ENCODE assay signal across 8 mouse cellular contexts in genomic region chr7:105633127-105633800, GRCm38 (mm10). TPM values are rescaled to one million over a fixed set of nuclear protein-coding genes. Genes with fewer than 3 reads are reported as not detected.
DNase-seq lines count a peak whose midpoint lies in the region; ATAC-seq and TF ChIP-seq lines count a peak whose summit lies in the region.

Gene Trim3, minus strand, starts transcription at chr7:105633571.

- in situ Hi-C loops in CH12.LX (cut with MboI; ENCODE audit: low pct_ligation_motif_present, low pct_unique_long_range_greater_than_20kb, low sequenced_read_pairs) = no loop called here

- TF ChIP-seq RAD21 in CH12.LX (IDR thresholded peaks at IDR 0.05; ENCODE audit: low read depth, low read length) = no peak

- WGBS in forebrain, embryonic 11.5 days = under 1% methylated on average over 65 of the region's 71 CpGs
- under 1% methylated on average over 59 of the region's 71 CpGs for WGBS in heart, embryonic 15.5 days
- 1% methylated on average over 61 of the region's 71 CpGs for WGBS in liver, embryonic 13.5 days (ENCODE audit: insufficient replicate concordance)
- WGBS in stomach, embryonic 15.5 days = 2% methylated on average over 44 of the region's 71 CpGs

- H3K9me3 ChIP-seq in CH12.LX (replicated peaks; ENCODE audit: low read length) = no peaks in the 10 kb centered on the region
- H3K9me3 ChIP-seq in forebrain, embryonic 11.5 days (ENCODE audit: control insufficient read depth, low read length) = no peaks in the 10 kb centered on the region
- no peaks in the 10 kb centered on the region for H3K9me3 ChIP-seq in heart, embryonic 15.5 days (replicated peaks)
- H3K9me3 ChIP-seq in liver, embryonic 13.5 days (replicated peaks) = no peaks in the 10 kb centered on the region
- H3K9me3 ChIP-seq in stomach, embryonic 15.5 days = no peaks in the 10 kb centered on the region

- H3K4me2 ChIP-seq in CH12.LX (ENCODE audit: insufficient read depth, low read depth, poor library complexity, severe bottlenecking) = peak within 1 kb of the TSS; percentile 84
- peak within 1 kb of the TSS; percentile 81 for H3K4me2 ChIP-seq in forebrain, embryonic 11.5 days (ENCODE audit: low read depth, low read length, severe bottlenecking)
- peak within 1 kb of the TSS; percentile 88 for H3K4me2 ChIP-seq in heart, embryonic 15.5 days
- H3K4me2 ChIP-seq in liver, embryonic 13.5 days = peak within 1 kb of the TSS; percentile 97
- peak within 1 kb of the TSS; percentile 85 for H3K4me2 ChIP-seq in stomach, embryonic 15.5 days

- no peak for TF ChIP-seq CTCF in CH12.LX (conservative IDR thresholded peaks at IDR 0.05 in 1 of 2, IDR thresholded peaks at IDR 0.05 in 1 of 2; ENCODE audit: low read depth in 2 of 2, low read length in 2 of 2)

- peak within 1 kb of the TSS; percentile 51 for H3K9ac ChIP-seq in CH12.LX (ENCODE audit: insufficient read depth, low read depth)
- peak within 1 kb of the TSS; percentile 68 for H3K9ac ChIP-seq in forebrain, embryonic 11.5 days (ENCODE audit: low read length)
- H3K9ac ChIP-seq in heart, embryonic 15.5 days = peak within 1 kb of the TSS; percentile 95
- H3K9ac ChIP-seq in liver, embryonic 13.5 days = peak within 1 kb of the TSS; percentile 79
- H3K9ac ChIP-seq in stomach, embryonic 15.5 days = peak within 1 kb of the TSS; percentile 62; the same call in 1 of the 2 replicates

- no peak for TF ChIP-seq POLR2A in CH12.LX (IDR thresholded peaks at IDR 0.05; ENCODE audit: low read depth, low read length)

- H3K27ac ChIP-seq in CH12.LX (ENCODE audit: insufficient read depth, low read depth) = no peak within 1 kb of the TSS
- H3K27ac ChIP-seq in forebrain, embryonic 11.5 days (ENCODE audit: low read depth, low read length) = no peak within 1 kb of the TSS
- peak within 1 kb of the TSS; percentile 81 for H3K27ac ChIP-seq in heart, embryonic 15.5 days
- H3K27ac ChIP-seq in liver, embryonic 13.5 days = peak within 1 kb of the TSS; percentile 18; the same call in 1 of the 2 replicates
- H3K27ac ChIP-seq in stomach, embryonic 15.5 days = peak within 1 kb of the TSS; percentile 74

- peak within 1 kb of the TSS; percentile 53 to 76 (median 69) for H3K4me3 ChIP-seq in CH12.LX (replicated peaks in 1 of 3; ENCODE audit: low read depth in 2 of 3, low read length in 2 of 3, poor library complexity in 1 of 3)
- peak within 1 kb of the TSS; percentile 66 for H3K4me3 ChIP-seq in forebrain, embryonic 11.5 days (ENCODE audit: low read depth, low read length)
- peak within 1 kb of the TSS; percentile 97 for H3K4me3 ChIP-seq in heart, embryonic 15.5 days
- H3K4me3 ChIP-seq in liver, embryonic 13.5 days (replicated peaks) = peak within 1 kb of the TSS; percentile 73
- peak within 1 kb of the TSS; percentile 73 for H3K4me3 ChIP-seq in stomach, embryonic 15.5 days (replicated peaks)

- H3K27me3 ChIP-seq in CH12.LX (replicated peaks) = peaks cover 9% of the 10 kb centered on the region
- no peaks in the 10 kb centered on the region for H3K27me3 ChIP-seq in forebrain, embryonic 11.5 days (ENCODE audit: control insufficient read depth, insufficient read depth, low read length)
- H3K27me3 ChIP-seq in heart, embryonic 15.5 days = no peaks in the 10 kb centered on the region
- H3K27me3 ChIP-seq in liver, embryonic 13.5 days = peaks cover 13% of the 10 kb centered on the region
- no peaks in the 10 kb centered on the region for H3K27me3 ChIP-seq in stomach, embryonic 15.5 days (replicated peaks)

- H3K36me3 ChIP-seq in CH12.LX (replicated peaks in 1 of 2; ENCODE audit: control insufficient read depth in 1 of 2, insufficient read depth in 1 of 2, low read length in 1 of 2) = peaks cover 18 to 37% of the 10 kb centered on the region in 2 experiments
- H3K36me3 ChIP-seq in forebrain, embryonic 11.5 days (ENCODE audit: control insufficient read depth, insufficient read depth, low read length) = no peaks in the 10 kb centered on the region; the same call in 1 of the 2 replicates
- peaks cover 20% of the 10 kb centered on the region; the same call in 1 of the 2 replicates for H3K36me3 ChIP-seq in heart, embryonic 15.5 days
- peaks cover 25% of the 10 kb centered on the region for H3K36me3 ChIP-seq in liver, embryonic 13.5 days
- H3K36me3 ChIP-seq in stomach, embryonic 15.5 days = peaks cover 16% of the 10 kb centered on the region; the same call in 1 of the 2 replicates

- peak; percentile 91 for ATAC-seq in forebrain, embryonic 11.5 days (replicated peaks; ENCODE audit: low FRiP score)
- ATAC-seq in heart, embryonic 15.5 days (replicated peaks; ENCODE audit: insufficient number of reproducible peaks, insufficient read depth, low FRiP score, low read depth) = peak; percentile 91
- peak; percentile 90 for ATAC-seq in liver, embryonic 13.5 days (ENCODE audit: low read depth)
- ATAC-seq in stomach, embryonic 15.5 days (ENCODE audit: insufficient read depth, low FRiP score, low read depth) = peak; percentile 91

- dilution Hi-C loops in CH12.LX (cut with MboI; ENCODE audit: extremely low pct_ligation_motif_present, extremely low pct_unique_long_range_greater_than_20kb, low sequenced_read_pairs) = no loop called here

- no peaks in the 10 kb centered on the region for H3K79me2 ChIP-seq in CH12.LX (replicated peaks; ENCODE audit: control insufficient read depth, extremely low read depth, insufficient read depth, poor library complexity, severe bottlenecking)

- no peak for TF ChIP-seq EP300 in CH12.LX (IDR thresholded peaks at IDR 0.05; ENCODE audit: low read length)

- H3K4me1 ChIP-seq in CH12.LX (ENCODE audit: control insufficient read depth in 1 of 2, insufficient read depth in 2 of 2) = peaks cover 3 to 28% of the 10 kb centered on the region in 2 experiments; a peak in 3 of 4 replicates
- peaks cover 10% of the 10 kb centered on the region for H3K4me1 ChIP-seq in forebrain, embryonic 11.5 days (replicated peaks; ENCODE audit: control insufficient read depth, insufficient read depth, low read length)
- peaks cover 49% of the 10 kb centered on the region for H3K4me1 ChIP-seq in heart, embryonic 15.5 days (replicated peaks)
- peaks cover 35% of the 10 kb centered on the region for H3K4me1 ChIP-seq in liver, embryonic 13.5 days (replicated peaks)
- H3K4me1 ChIP-seq in stomach, embryonic 15.5 days = peaks cover 9% of the 10 kb centered on the region; the same call in 1 of the 2 replicates

- DNase-seq in CH12.LX (ENCODE audit: extremely low read depth) = peak; percentile 53
- peak; percentile 59 for DNase-seq in c-Kit-positive CD71-positive TER-119-negative erythroid progenitor cells, embryonic 14.5 days (ENCODE audit: low read depth)
- DNase-seq in forebrain, embryonic 11.5 days (ENCODE audit: low spot score) = peak; percentile 96
- DNase-seq in kidney, postnatal 25 days = peak; percentile 94 to 96
- peak; percentile 78 for DNase-seq in liver, embryonic 13.5 days
- peak; percentile 91 for DNase-seq in neural tube, embryonic 10.5 days (ENCODE audit: extremely low spot score, low spot score)

TF ChIP-seq in CH12.LX, 34 proteins besides CTCF, POLR2A, EP300 and RAD21:
- TF ChIP-seq MXI1 (IDR thresholded peaks at IDR 0.05; ENCODE audit: low read depth, low read length) (0 out of 2 replicates have a peak, but pooled peaks have one; percentile 20), BHLHE40 (IDR thresholded peaks at IDR 0.05; ENCODE audit: low read depth, low read length) (peak; percentile 85), MAX (IDR thresholded peaks at IDR 0.05; ENCODE audit: low read length) (no peak), GABPA (IDR thresholded peaks at IDR 0.05; ENCODE audit: insufficient replicate concordance, low read depth, low read length) (no peak), HCFC1 (IDR thresholded peaks at IDR 0.05; ENCODE audit: low read depth, low read length) (no peak), ETS1 (conservative IDR thresholded peaks at IDR 0.05; ENCODE audit: low read depth, low read length) (no peak), NELFE (IDR thresholded peaks at IDR 0.05; ENCODE audit: low read depth, low read length) (no peak), NRF1 (IDR thresholded peaks at IDR 0.05; ENCODE audit: low read depth, low read length) (peak; percentile 64), SIN3A (IDR thresholded peaks at IDR 0.05; ENCODE audit: low read length) (no peak)

RNA-seq across cellular contexts. Expression of gene Trim3, which starts in this region (rescaled TPM):
- total RNA-seq in CH12.LX (2012; rRNA removed) (3.5 and 4.7 TPM in 2 replicates), CH12.LX (2014; rRNA removed) (2.2 TPM in 2 replicates)
- 3.5 and 4.6 TPM in 2 replicates for polyA plus RNA-seq in CH12.LX (2012; ENCODE audit: insufficient read length, low read depth)
- 35.9 and 37.7 TPM in 2 replicates for polyA plus RNA-seq in forebrain, embryonic 11.5 days (2014; fragmentation: Nextera tagmentation; extraction: Ambion mirVana)
- 26.5 and 36.0 TPM in 2 replicates for polyA plus RNA-seq in heart, embryonic 15.5 days (2015; fragmentation: Nextera tagmentation; extraction: Ambion mirVana)
- polyA plus RNA-seq in liver, embryonic 13.5 days (2015; fragmentation: Nextera tagmentation; extraction: Ambion mirVana) = 3.7 and 3.8 TPM in 2 replicates
- polyA plus RNA-seq in stomach, embryonic 15.5 days (2015; fragmentation: Nextera tagmentation; extraction: Ambion mirVana) = 27.8 and 29.8 TPM in 2 replicates

Comparison
In these comparisons a context has a peak if more than half of its experiments do, and no peak if none do; other contexts are left out.
1. H3K27ac ChIP-seq: peak in heart, embryonic 15.5 days (single experiment), liver, embryonic 13.5 days (single experiment) and stomach, embryonic 15.5 days (single experiment); none in CH12.LX (single experiment) and forebrain, embryonic 11.5 days (single experiment).
2. Peak in every context shown above with its lines, with median percentiles within 50 percentile points of each other: DNase-seq, H3K4me2 ChIP-seq, H3K4me3 ChIP-seq, H3K9ac ChIP-seq and ATAC-seq.